Mouse (Mus musculus) forebrain, embryonic 10.5 days (tissue): ENCODE results near the gene Plek. TPM values are rescaled to one million over a fixed set of nuclear protein-coding genes. Genes with fewer than 3 reads are reported as not detected.

Experiments
- DNase-seq: peaks from one replicate; pipeline ENCODE4 v3.0.0-alpha.2; 2017; ENCODE audit warnings: low spot score; ENCODE audit errors: extremely low spot score
- H3K27ac ChIP-seq: fragments of 300-500 bp; sonication (generic); 2 replicates; pipeline ENCODE4 v1.5.1; 2016; ENCODE audit warnings: mild to moderate bottlenecking
- H3K27me3 ChIP-seq: fragments of 300-500 bp; sonication (generic); 2 replicates; pipeline ENCODE4 v1.6.1; 2016; ENCODE audit warnings: mild to moderate bottlenecking; ENCODE audit not compliant: poor library complexity, severe bottlenecking
- H3K36me3 ChIP-seq: fragments of 300-500 bp; sonication (generic); replicated peaks from 2 replicates; pipeline ENCODE4 v1.6.1; 2016; ENCODE audit warnings: mild to moderate bottlenecking, moderate library complexity
- H3K4me1 ChIP-seq: fragments of 300-500 bp; sonication (generic); 2 replicates; pipeline ENCODE4 v1.6.1; 2016
- H3K4me3 ChIP-seq: fragments of 300-500 bp; sonication (generic); 2 replicates; pipeline ENCODE4 v1.5.1; 2016; ENCODE audit warnings: mild to moderate bottlenecking, moderate library complexity
- H3K9me3 ChIP-seq: fragments of 300-500 bp; sonication (generic); 2 replicates; pipeline ENCODE4 v1.6.1; 2016; ENCODE audit warnings: mild to moderate bottlenecking, moderate library complexity
- WGBS: fragments of 180-500 bp; shearing (Covaris S2); methylation state at CpG from one replicate; pipeline ENCODE4 v1.1.7; 2016; 5-methylcytosine and 5-hydroxymethylcytosine counted together
- polyA plus RNA-seq: library from polyadenylated mRNA; unstranded; fragments of >200 nt; fragmentation: Nextera tagmentation; extraction: Ambion mirVana; gene quantifications from 2 replicates; pipeline ENCODE4 v1.2.1, GENCODE M21; 2016

Plek gene
- polyA plus RNA-seq, 1 experiment from 2014 or later = 5.4 TPM

- 90% methylated on average over 6 of the region's 6 CpGs for WGBS
- no peak overlapping the region for H3K4me3 ChIP-seq
- peaks cover 40% of the 10 kb centered on the region for H3K36me3 ChIP-seq
- no peaks in the 10 kb centered on the region for H3K27me3 ChIP-seq
- H3K27ac ChIP-seq = no peak overlapping the region
- DNase-seq = no peak
- H3K4me1 ChIP-seq = peaks cover 12% of the 10 kb centered on the region
- no peaks in the 10 kb centered on the region for H3K9me3 ChIP-seq
Measured at GRCm38 (mm10) chr11:16956115-16956862, 95.9 kb downstream of the Plek start.

GRCm38 (mm10) chr11:16951761-16952010 is 100.5 kb downstream of the Plek start:
- H3K36me3 ChIP-seq = peaks cover 29% of the 10 kb centered on the region
- H3K27me3 ChIP-seq = no peaks in the 10 kb centered on the region
- H3K9me3 ChIP-seq = no peaks in the 10 kb centered on the region
- H3K4me1 ChIP-seq = peaks cover 21% of the 10 kb centered on the region
- H3K4me3 ChIP-seq = peak overlapping the region; percentile 71
- no peak for DNase-seq
- peak overlapping the region; percentile 91 for H3K27ac ChIP-seq
- WGBS = 9% methylated on average over 9 of the region's 9 CpGs

GRCm38 (mm10) chr11:16950976-16951760 is 101.0 kb downstream of the Plek start, which contains the start of gene Fbxo48:
Gene Fbxo48, plus strand, starts transcription at chr11:16951375.
- Histone ChIP-seq H3K27ac (peak within 1 kb of the TSS; percentile 91), H3K36me3 (peaks cover 24% of the 10 kb centered on the region), H3K27me3 (no peaks in the 10 kb centered on the region), H3K4me3 (peak within 1 kb of the TSS; percentile 71), H3K4me1 (peaks cover 21% of the 10 kb centered on the region), H3K9me3 (no peaks in the 10 kb centered on the region)
- DNase-seq = peak; percentile 96
- under 1% methylated on average over 38 of the region's 38 CpGs for WGBS

GRCm38 (mm10) chr11:16950226-16950975 is 101.8 kb downstream of the Plek start:
- Histone ChIP-seq H3K36me3 (peaks cover 16% of the 10 kb centered on the region), H3K4me1 (peaks cover 21% of the 10 kb centered on the region), H3K9me3 (no peaks in the 10 kb centered on the region), H3K4me3 (peak overlapping the region; percentile 71), H3K27me3 (no peaks in the 10 kb centered on the region), H3K27ac (peak overlapping the region; percentile 91)
- no peak for DNase-seq
- 60% methylated on average over 13 of the region's 13 CpGs for WGBS

- DNase-seq = no peak
- H3K4me1 ChIP-seq = peaks cover 21% of the 10 kb centered on the region
- no peaks in the 10 kb centered on the region for H3K9me3 ChIP-seq
- H3K36me3 ChIP-seq = peaks cover 11% of the 10 kb centered on the region
- WGBS = 44% methylated on average over 1 of the region's 1 CpGs
- H3K27me3 ChIP-seq = no peaks in the 10 kb centered on the region
- no peak overlapping the region for H3K27ac ChIP-seq
- H3K4me3 ChIP-seq = no peak overlapping the region
Measured at GRCm38 (mm10) chr11:16948756-16949155, 103.4 kb downstream of the Plek start.

- no peaks in the 10 kb centered on the region for H3K27me3 ChIP-seq
- WGBS = 89% methylated on average over 4 of the region's 4 CpGs
- no peak for DNase-seq
- no peaks in the 10 kb centered on the region; the same call in 1 of the 2 replicates for H3K36me3 ChIP-seq
- no peaks in the 10 kb centered on the region for H3K9me3 ChIP-seq
- peaks cover 4% of the 10 kb centered on the region; the same call in 1 of the 2 replicates for H3K4me1 ChIP-seq
- no peak overlapping the region for H3K4me3 ChIP-seq
- no peak overlapping the region for H3K27ac ChIP-seq
Measured at GRCm38 (mm10) chr11:16943016-16943415, 109.2 kb downstream of the Plek start.

- peaks cover 4% of the 10 kb centered on the region; the same call in 1 of the 2 replicates for H3K4me1 ChIP-seq
- 82% methylated on average over 4 of the region's 4 CpGs for WGBS
Measured at GRCm38 (mm10) chr11:16941973-16942452, 110.2 kb downstream of the Plek start.

GRCm38 (mm10) chr11:16941103-16941793 is 110.9 kb downstream of the Plek start:
- no peak overlapping the region for H3K4me3 ChIP-seq
- WGBS = 86% methylated on average over 4 of the region's 4 CpGs

More at GRCm38 (mm10) chr11:16941973-16942452, 110.2 kb downstream of the Plek start:
- H3K9me3 ChIP-seq = no peaks in the 10 kb centered on the region
- no peaks in the 10 kb centered on the region for H3K27me3 ChIP-seq
- H3K4me3 ChIP-seq = no peak overlapping the region
- no peak overlapping the region for H3K27ac ChIP-seq
- H3K36me3 ChIP-seq = no peaks in the 10 kb centered on the region; the same call in 1 of the 2 replicates
- DNase-seq = no peak

GRCm38 (mm10) chr11:16935577-16936236 is 116.5 kb downstream of the Plek start:
- H3K9me3 ChIP-seq = no peaks in the 10 kb centered on the region
- no peaks in the 10 kb centered on the region; the same call in 1 of the 2 replicates for H3K36me3 ChIP-seq
- H3K27ac ChIP-seq = no peak overlapping the region
- DNase-seq = no peak
- no peak overlapping the region for H3K4me3 ChIP-seq
- 72% methylated on average over 6 of the region's 6 CpGs for WGBS
- no peaks in the 10 kb centered on the region for H3K27me3 ChIP-seq
- no peaks in the 10 kb centered on the region for H3K4me1 ChIP-seq

More at GRCm38 (mm10) chr11:16941103-16941793, 110.9 kb downstream of the Plek start:
- no peak for DNase-seq
- H3K27ac ChIP-seq = no peak overlapping the region
- H3K9me3 ChIP-seq = no peaks in the 10 kb centered on the region
- H3K27me3 ChIP-seq = no peaks in the 10 kb centered on the region
- H3K4me1 ChIP-seq = peaks cover 4% of the 10 kb centered on the region; the same call in 1 of the 2 replicates
- no peaks in the 10 kb centered on the region; the same call in 1 of the 2 replicates for H3K36me3 ChIP-seq

GRCm38 (mm10) chr11:16932159-16932558 is 120.0 kb downstream of the Plek start:
- Histone ChIP-seq H3K27me3 (no peaks in the 10 kb centered on the region), H3K27ac (no peak overlapping the region), H3K9me3 (no peaks in the 10 kb centered on the region), H3K36me3 (no peaks in the 10 kb centered on the region), H3K4me3 (no peak overlapping the region), H3K4me1 (no peaks in the 10 kb centered on the region)
- 89% methylated on average over 3 of the region's 3 CpGs for WGBS
- no peak for DNase-seq
